Mouse (Mus musculus) stomach, postnatal 0 days (tissue): ENCODE data around the gene Src. TPM values are rescaled to one million over a fixed set of nuclear protein-coding genes. Genes with fewer than 3 reads are reported as not detected.
"Not testable (repeated sequence)": the region's sequence is repeated elsewhere in the genome, so short reads cannot be mapped to it uniquely, and the experiment has no call there.

Experiments used
- ATAC-seq: fragments of 200-750 bp; cut with Nextera tagmentation; 2 replicates; pipeline ENCODE4 v1.8.0; 2017; ENCODE audit not compliant: low FRiP score, low TSS enrichment
- DNase-seq: peaks from one replicate; pipeline ENCODE4 v3.0.0-alpha.2; 2016; ENCODE audit warnings: low spot score
- H3K27ac ChIP-seq: fragments of 300-500 bp; sonication (generic); replicated peaks from 2 replicates; pipeline ENCODE4 v1.5.1; 2014; ENCODE audit warnings: mild to moderate bottlenecking, control low read depth
- H3K27me3 ChIP-seq: fragments of 300-500 bp; sonication (generic); 2 replicates; pipeline ENCODE4 v1.6.1; 2014; ENCODE audit warnings: low read length; ENCODE audit not compliant: control insufficient read depth, insufficient read depth
- H3K36me3 ChIP-seq: fragments of 300-500 bp; sonication (generic); 2 replicates; pipeline ENCODE4 v1.6.1; 2014; ENCODE audit warnings: low read length, mixed read lengths; ENCODE audit not compliant: control insufficient read depth, insufficient read depth
- H3K4me1 ChIP-seq: fragments of 300-500 bp; sonication (generic); replicated peaks from 2 replicates; pipeline ENCODE4 v1.6.1; 2014; ENCODE audit warnings: antibody characterized with exemption; ENCODE audit not compliant: control insufficient read depth, insufficient read depth
- H3K4me2 ChIP-seq: fragments of 300-500 bp; sonication (generic); replicated peaks from 2 replicates; pipeline ENCODE4 v1.6.1; 2014; ENCODE audit warnings: low read depth, mild to moderate bottlenecking, control low read depth, moderate library complexity
- H3K4me3 ChIP-seq: fragments of 300-500 bp; sonication (generic); 2 replicates; pipeline ENCODE4 v1.5.1; 2014; ENCODE audit warnings: low read depth, low read length, control low read depth
- H3K9ac ChIP-seq: fragments of 300-500 bp; sonication (generic); 2 replicates; pipeline ENCODE4 v1.6.1; 2014; ENCODE audit warnings: mild to moderate bottlenecking, low read length, control low read depth, mixed read lengths
- H3K9me3 ChIP-seq: fragments of 300-500 bp; sonication (generic); 2 replicates; pipeline ENCODE4 v1.6.1; 2016; ENCODE audit warnings: low read length; ENCODE audit not compliant: control insufficient read depth
- CTCF ChIP-seq: IDR thresholded peaks from 2 replicates; pipeline ENCODE4 v1.5.1; 2016; ENCODE audit warnings: antibody characterized with exemption, low read depth, mild to moderate bottlenecking, moderate library complexity
- EP300 ChIP-seq: optimal IDR thresholded peaks from 2 replicates; pipeline ENCODE3; 2016; ENCODE audit warnings: antibody characterized with exemption
- WGBS: fragments of 180-500 bp; shearing (Covaris S2); extraction: QIAGEN DNeasy Blood & Tissue Kit; methylation state at CpG from one replicate; pipeline ENCODE4 v1.1.7; 2014; 5-methylcytosine and 5-hydroxymethylcytosine counted together
- polyA plus RNA-seq: library from polyadenylated mRNA; unstranded; fragments of >200 nt; fragmentation: Nextera tagmentation; extraction: Ambion mirVana; gene quantifications from 2 replicates; pipeline ENCODE4 v1.2.1, GENCODE M21; 2015

The Src gene
- polyA plus RNA-seq, 1 experiment from 2014 or later: 12.0 TPM

DNA sequence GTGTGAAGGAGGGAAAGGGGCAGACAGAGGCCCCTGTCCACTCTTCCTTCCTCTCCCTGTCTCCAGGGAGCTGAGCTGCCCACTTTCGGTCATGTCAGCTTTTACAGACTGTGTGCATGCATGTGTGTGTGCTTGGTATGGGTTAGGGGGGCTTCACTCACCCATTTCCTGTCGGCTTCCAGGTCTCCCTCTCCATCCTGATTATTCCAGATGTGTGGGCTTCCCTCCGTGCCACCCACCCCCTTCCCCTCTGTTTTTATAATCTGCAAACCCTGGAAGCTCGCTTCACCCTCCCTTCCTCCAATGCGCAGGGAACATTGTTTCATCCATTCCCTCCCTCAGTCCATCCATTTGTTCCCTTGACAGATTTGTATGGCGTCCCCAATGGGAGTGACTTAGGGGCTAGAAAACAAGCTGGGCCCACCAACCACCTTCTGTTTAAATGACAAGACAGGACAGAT is 56.1 kb downstream of the Src start:
- H3K27me3 ChIP-seq: no peaks in the 10 kb centered on the region
- 0 out of 2 replicates have a peak, but pooled peaks cover 3% of the 10 kb centered on the region for H3K4me1 ChIP-seq
- no peaks in the 10 kb centered on the region for H3K9me3 ChIP-seq
- WGBS: 33% methylated on average over 6 of the region's 6 CpGs
- no peak for ATAC-seq
- no peak overlapping the region for H3K4me3 ChIP-seq
- TF ChIP-seq EP300 (no peak), CTCF (no peak)
- no peak overlapping the region for H3K27ac ChIP-seq
- H3K36me3 ChIP-seq: peaks cover 12% of the 10 kb centered on the region
- no peak overlapping the region for H3K4me2 ChIP-seq
- no peak for DNase-seq
- H3K9ac ChIP-seq: no peak overlapping the region

- Histone ChIP-seq H3K4me1 (0 out of 2 replicates have a peak, but pooled peaks cover 3% of the 10 kb centered on the region), H3K36me3 (no peaks in the 10 kb centered on the region), H3K4me3 (no peak overlapping the region), H3K4me2 (no peak overlapping the region), H3K27me3 (no peaks in the 10 kb centered on the region), H3K27ac (no peak overlapping the region), H3K9me3 (no peaks in the 10 kb centered on the region), H3K9ac (no peak overlapping the region)
- DNase-seq: no peak
- ATAC-seq: no peak
- no peak for TF ChIP-seq CTCF
- TF ChIP-seq EP300: no peak
- 36% methylated on average over 13 of the region's 13 CpGs for WGBS
These were observed 57.5 kb downstream of the Src start for GRCm38 (mm10) chr2:157475437-157476379.

DNA sequence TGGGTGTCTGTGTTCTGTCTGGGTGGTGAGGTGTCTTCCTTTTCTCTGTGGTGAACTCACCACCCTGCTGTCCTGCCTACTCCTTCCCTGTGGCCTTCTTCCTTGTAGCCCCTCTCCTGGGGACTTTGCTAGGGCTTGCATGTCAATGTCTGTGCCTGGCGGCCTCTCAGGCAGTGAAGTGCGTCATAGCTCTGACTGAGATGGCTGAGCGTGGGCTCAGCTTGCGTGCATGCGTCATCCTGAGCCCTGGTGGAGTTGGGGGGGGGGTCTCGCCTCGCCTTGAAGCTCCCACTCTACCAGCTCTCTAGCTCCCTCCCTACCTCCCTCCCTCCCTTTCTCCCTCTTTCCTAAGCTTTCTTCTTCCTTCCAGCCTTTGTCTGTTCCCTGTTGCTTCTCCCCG is 60.4 kb downstream of the Src start:
- Histone ChIP-seq H3K27ac (no peak overlapping the region), H3K9ac (no peak overlapping the region), H3K9me3 (no peaks in the 10 kb centered on the region), H3K4me1 (no peaks in the 10 kb centered on the region), H3K36me3 (no peaks in the 10 kb centered on the region), H3K27me3 (no peaks in the 10 kb centered on the region), H3K4me3 (no peak overlapping the region), H3K4me2 (no peak overlapping the region)
- ATAC-seq (no peak), DNase-seq (no peak)
- WGBS: 60% methylated on average over 8 of the region's 8 CpGs
- no peak for TF ChIP-seq CTCF
- TF ChIP-seq EP300: no peak

- WGBS: 43% methylated on average over 15 of the region's 15 CpGs
- Histone ChIP-seq H3K4me2 (no peak overlapping the region), H3K4me1 (no peaks in the 10 kb centered on the region), H3K4me3 (no peak overlapping the region), H3K27me3 (no peaks in the 10 kb centered on the region), H3K27ac (no peak overlapping the region), H3K9ac (no peak overlapping the region), H3K9me3 (no peaks in the 10 kb centered on the region), H3K36me3 (no peaks in the 10 kb centered on the region)
- DNase-seq (peak; percentile 64), ATAC-seq (peak; percentile 51)
- TF ChIP-seq CTCF: peak; percentile 80
- no peak for TF ChIP-seq EP300
These were observed 61.8 kb downstream of the Src start for GRCm38 (mm10) chr2:157479858-157480568.

DNA sequence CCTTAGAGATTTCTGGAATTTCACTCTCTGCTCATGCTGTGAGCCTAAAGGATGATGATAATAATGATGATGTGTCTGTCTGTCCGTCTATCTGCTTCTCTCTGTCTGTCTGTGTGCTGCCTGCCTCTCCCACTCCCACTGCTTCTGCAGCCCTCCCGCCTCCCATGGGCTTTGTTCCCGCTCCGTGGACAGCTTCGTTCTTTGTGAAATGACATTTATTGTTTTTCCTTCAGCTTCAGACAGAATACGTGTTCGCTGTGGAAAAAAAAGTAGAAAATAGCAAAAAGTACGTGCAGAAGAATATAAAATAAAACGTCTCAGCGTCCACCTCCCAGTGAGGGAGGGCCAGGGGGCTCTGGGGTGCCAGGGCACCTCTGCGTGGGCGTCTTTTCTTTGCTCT is 64.5 kb downstream of the Src start:
- Histone ChIP-seq H3K4me2 (no peak overlapping the region), H3K36me3 (no peaks in the 10 kb centered on the region), H3K9ac (no peak overlapping the region), H3K4me1 (no peaks in the 10 kb centered on the region), H3K4me3 (no peak overlapping the region), H3K27ac (no peak overlapping the region), H3K9me3 (no peaks in the 10 kb centered on the region), H3K27me3 (no peaks in the 10 kb centered on the region)
- TF ChIP-seq CTCF (no peak), EP300 (no peak)
- DNase-seq (no peak), ATAC-seq (no peak)
- 51% methylated on average over 12 of the region's 12 CpGs for WGBS

DNA sequence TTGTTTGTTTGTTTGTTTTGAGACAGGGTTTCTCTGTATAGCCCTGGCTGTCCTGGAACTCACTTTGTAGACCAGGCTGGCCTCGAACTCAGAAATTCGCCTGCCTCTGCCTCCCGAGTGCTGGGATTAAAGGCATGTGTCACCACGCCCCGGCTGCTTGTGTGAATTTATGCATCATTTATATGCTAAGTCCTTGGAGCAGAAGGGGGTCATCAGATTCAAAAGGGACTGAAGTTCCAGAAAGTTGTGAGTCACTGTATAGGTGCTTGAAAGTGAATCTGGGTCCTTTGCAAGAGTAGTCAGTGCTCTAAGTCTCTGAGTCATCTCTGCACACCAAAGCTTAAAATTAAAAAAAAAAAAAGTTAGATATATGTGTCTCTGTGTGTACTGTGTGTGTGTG is 68.3 kb downstream of the Src start:
- WGBS: 84% methylated on average over 5 of the region's 5 CpGs
- H3K27ac ChIP-seq, ATAC-seq, H3K4me2 ChIP-seq, H3K4me1 ChIP-seq, H3K4me3 ChIP-seq, DNase-seq, H3K36me3 ChIP-seq, H3K9me3 ChIP-seq, H3K9ac ChIP-seq, H3K27me3 ChIP-seq: not testable (repeated sequence)
